Mouse (Mus musculus): ENCODE results near the gene Gmds. TPM values are rescaled to one million over a fixed set of nuclear protein-coding genes. Genes with fewer than 3 reads are reported as not detected.

The Gmds gene
- polyA plus RNA-seq, 1 experiment from 2014 or later: 14.6 TPM

DNA sequence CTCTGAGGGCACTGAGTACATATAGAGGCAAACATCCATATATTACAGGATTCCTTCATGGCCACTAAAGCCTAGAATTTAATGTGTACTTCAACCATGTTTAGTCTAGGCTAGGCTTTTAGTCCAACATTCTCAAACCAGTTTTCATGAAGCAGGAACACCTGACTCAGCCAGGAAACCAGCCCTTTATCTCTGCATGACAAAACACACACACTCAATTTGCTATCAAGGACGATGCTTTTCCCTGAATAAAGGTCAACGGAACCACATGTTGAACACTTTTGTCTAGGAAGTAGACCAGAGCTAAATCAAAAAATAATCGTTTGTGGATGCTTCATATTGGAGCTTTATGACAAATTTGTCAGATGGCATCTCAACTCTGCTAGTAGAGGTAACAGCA lies 429.5 kb downstream of the Gmds start:
- no peaks in the 10 kb centered on the region for H3K27me3 ChIP-seq (replicated peaks)
- H3K9ac ChIP-seq: no peak overlapping the region
- no peak overlapping the region for H3K4me3 ChIP-seq
- H3K9me3 ChIP-seq (replicated peaks): no peaks in the 10 kb centered on the region
- ATAC-seq: no peak
- H3K4me2 ChIP-seq: no peak overlapping the region
- no peak overlapping the region for H3K27ac ChIP-seq
- H3K36me3 ChIP-seq: no peaks in the 10 kb centered on the region
- 54% methylated on average over 3 of the region's 3 CpGs for WGBS (ENCODE audit: insufficient replicate concordance)
- H3K4me1 ChIP-seq: no peaks in the 10 kb centered on the region

- Histone ChIP-seq H3K27ac (no peak overlapping the region), H3K9ac (no peak overlapping the region), H3K9me3 (replicated peaks) (no peaks in the 10 kb centered on the region), H3K4me2 (no peak overlapping the region), H3K4me1 (no peaks in the 10 kb centered on the region), H3K36me3 (no peaks in the 10 kb centered on the region), H3K27me3 (replicated peaks) (no peaks in the 10 kb centered on the region), H3K4me3 (no peak overlapping the region)
- ATAC-seq: no peak
- 68% methylated on average over 1 of the region's 1 CpGs for WGBS (ENCODE audit: insufficient replicate concordance)
These were observed 432.0 kb downstream of the Gmds start for GRCm38 (mm10) chr13:31906514-31906913.

- no peaks in the 10 kb centered on the region for H3K9me3 ChIP-seq (replicated peaks)
- no peak for ATAC-seq
- 71% methylated on average over 3 of the region's 3 CpGs for WGBS (ENCODE audit: insufficient replicate concordance)
These were observed 438.3 kb downstream of the Gmds start for GRCm38 (mm10) chr13:31900191-31900590.

GRCm38 (mm10) chr13:31899392-31899791 lies 439.1 kb downstream of the Gmds start:
- Histone ChIP-seq H3K4me3 (no peak overlapping the region), H3K9ac (no peak overlapping the region), H3K27me3 (replicated peaks) (no peaks in the 10 kb centered on the region), H3K9me3 (replicated peaks) (no peaks in the 10 kb centered on the region), H3K4me2 (no peak overlapping the region), H3K4me1 (no peaks in the 10 kb centered on the region), H3K27ac (no peak overlapping the region), H3K36me3 (no peaks in the 10 kb centered on the region)
- no peak for ATAC-seq
- WGBS (ENCODE audit: insufficient replicate concordance): 67% methylated on average over 5 of the region's 5 CpGs

More at GRCm38 (mm10) chr13:31900191-31900590, 438.3 kb downstream of the Gmds start:
- Histone ChIP-seq H3K36me3 (no peaks in the 10 kb centered on the region), H3K4me1 (no peaks in the 10 kb centered on the region), H3K4me2 (no peak overlapping the region), H3K27me3 (replicated peaks) (no peaks in the 10 kb centered on the region), H3K27ac (no peak overlapping the region), H3K4me3 (no peak overlapping the region), H3K9ac (no peak overlapping the region)

GRCm38 (mm10) chr13:31897493-31897892 lies 441.0 kb downstream of the Gmds start:
- no peak for ATAC-seq
- Histone ChIP-seq H3K9me3 (replicated peaks) (no peaks in the 10 kb centered on the region), H3K27me3 (replicated peaks) (no peaks in the 10 kb centered on the region), H3K4me2 (no peak overlapping the region), H3K27ac (no peak overlapping the region), H3K36me3 (no peaks in the 10 kb centered on the region), H3K4me1 (no peaks in the 10 kb centered on the region), H3K9ac (no peak overlapping the region), H3K4me3 (no peak overlapping the region)
- WGBS (ENCODE audit: insufficient replicate concordance): 63% methylated on average over 4 of the region's 4 CpGs

- H3K9ac ChIP-seq: no peak overlapping the region
- no peak overlapping the region for H3K4me2 ChIP-seq
- no peaks in the 10 kb centered on the region for H3K27me3 ChIP-seq (replicated peaks)
- H3K27ac ChIP-seq: no peak overlapping the region
- no peak overlapping the region for H3K4me3 ChIP-seq
- no peaks in the 10 kb centered on the region for H3K9me3 ChIP-seq (replicated peaks)
- H3K36me3 ChIP-seq: no peaks in the 10 kb centered on the region
- WGBS (ENCODE audit: insufficient replicate concordance): 72% methylated on average over 3 of the region's 3 CpGs
- no peak for ATAC-seq
- no peaks in the 10 kb centered on the region for H3K4me1 ChIP-seq
These were observed 444.0 kb downstream of the Gmds start for GRCm38 (mm10) chr13:31894511-31894910.

DNA sequence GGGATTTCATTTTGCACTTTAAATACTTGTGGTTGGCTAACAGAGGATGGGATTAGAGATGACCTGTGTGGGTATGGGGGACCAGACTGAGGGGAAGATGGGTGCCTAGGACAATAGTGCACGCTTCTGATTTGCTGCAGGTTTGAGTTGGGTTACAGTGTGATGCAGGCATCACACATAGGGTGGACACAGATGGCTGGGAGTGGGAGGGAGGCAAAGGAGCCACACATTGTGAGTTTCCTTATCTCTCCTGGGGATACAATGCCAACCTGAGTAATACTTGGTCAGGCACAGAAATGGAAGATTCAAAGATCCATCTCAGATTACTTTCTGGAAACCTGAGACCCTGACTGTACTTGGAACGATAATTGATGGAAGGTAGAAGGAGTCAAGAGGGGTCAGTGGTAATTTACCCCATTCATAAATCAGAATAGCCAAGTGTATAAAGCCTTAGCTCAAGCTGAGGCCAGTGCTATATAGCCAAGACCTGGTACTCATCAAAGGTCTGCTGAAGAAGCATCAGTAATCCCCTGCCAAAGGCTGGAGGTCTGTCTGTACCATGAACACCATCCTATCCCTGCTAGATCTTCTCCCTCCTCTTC lies 445.5 kb downstream of the Gmds start:
- H3K9ac ChIP-seq: no peak overlapping the region
- 65% methylated on average over 2 of the region's 2 CpGs for WGBS (ENCODE audit: insufficient replicate concordance)
- no peaks in the 10 kb centered on the region for H3K4me1 ChIP-seq

GRCm38 (mm10) chr13:31888500-31888899 lies 450.0 kb downstream of the Gmds start:
- Histone ChIP-seq H3K36me3 (no peaks in the 10 kb centered on the region), H3K27ac (no peak overlapping the region), H3K9ac (no peak overlapping the region), H3K4me1 (no peaks in the 10 kb centered on the region), H3K4me2 (no peak overlapping the region), H3K27me3 (replicated peaks) (no peaks in the 10 kb centered on the region), H3K9me3 (replicated peaks) (no peaks in the 10 kb centered on the region), H3K4me3 (no peak overlapping the region)
- ATAC-seq: no peak
- 71% methylated on average over 3 of the region's 3 CpGs for WGBS (ENCODE audit: insufficient replicate concordance)

More for the DNA sequence above, 445.5 kb downstream of the Gmds start:
- Histone ChIP-seq H3K4me3 (no peak overlapping the region), H3K27ac (no peak overlapping the region), H3K36me3 (no peaks in the 10 kb centered on the region), H3K4me2 (no peak overlapping the region), H3K9me3 (replicated peaks) (no peaks in the 10 kb centered on the region), H3K27me3 (replicated peaks) (no peaks in the 10 kb centered on the region)
- ATAC-seq: no peak

DNA sequence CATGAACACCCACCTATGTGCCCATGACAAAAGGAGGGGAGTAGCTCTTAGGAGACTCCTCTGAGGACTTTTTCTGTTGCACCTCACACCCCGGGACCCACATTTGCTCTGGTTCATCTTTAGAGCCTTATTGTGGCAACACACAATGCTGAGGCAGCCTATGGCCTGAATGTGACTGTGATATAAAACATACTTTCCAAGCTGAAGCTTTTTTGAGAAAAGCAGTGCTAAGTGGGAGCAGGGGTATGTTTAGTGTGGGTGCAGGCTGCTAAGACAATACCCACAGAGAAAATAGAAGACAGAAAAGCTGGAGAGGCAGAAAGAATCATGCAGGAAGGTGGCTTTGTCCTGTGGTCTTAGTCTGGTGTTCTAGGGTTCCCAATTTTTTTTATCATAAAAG lies 452.8 kb downstream of the Gmds start:
- ATAC-seq: no peak
- H3K9me3 ChIP-seq (replicated peaks): no peaks in the 10 kb centered on the region

GRCm38 (mm10) chr13:31878805-31879477 lies 459.6 kb downstream of the Gmds start:
- H3K9ac ChIP-seq: no peak overlapping the region
- H3K4me2 ChIP-seq: no peak overlapping the region
- no peak overlapping the region for H3K4me3 ChIP-seq
- no peak overlapping the region for H3K27ac ChIP-seq
- WGBS (ENCODE audit: insufficient replicate concordance): 64% methylated on average over 8 of the region's 8 CpGs
- H3K4me1 ChIP-seq: no peaks in the 10 kb centered on the region
- H3K36me3 ChIP-seq: no peaks in the 10 kb centered on the region
- no peaks in the 10 kb centered on the region for H3K9me3 ChIP-seq (replicated peaks)
- H3K27me3 ChIP-seq (replicated peaks): no peaks in the 10 kb centered on the region
- no peak for ATAC-seq

More for the DNA sequence above, 452.8 kb downstream of the Gmds start:
- Histone ChIP-seq H3K4me3 (no peak overlapping the region), H3K27ac (no peak overlapping the region), H3K4me2 (no peak overlapping the region), H3K36me3 (no peaks in the 10 kb centered on the region), H3K9ac (no peak overlapping the region), H3K27me3 (replicated peaks) (no peaks in the 10 kb centered on the region), H3K4me1 (no peaks in the 10 kb centered on the region)
- WGBS (ENCODE audit: insufficient replicate concordance): 62% methylated on average over 1 of the region's 1 CpGs

DNA sequence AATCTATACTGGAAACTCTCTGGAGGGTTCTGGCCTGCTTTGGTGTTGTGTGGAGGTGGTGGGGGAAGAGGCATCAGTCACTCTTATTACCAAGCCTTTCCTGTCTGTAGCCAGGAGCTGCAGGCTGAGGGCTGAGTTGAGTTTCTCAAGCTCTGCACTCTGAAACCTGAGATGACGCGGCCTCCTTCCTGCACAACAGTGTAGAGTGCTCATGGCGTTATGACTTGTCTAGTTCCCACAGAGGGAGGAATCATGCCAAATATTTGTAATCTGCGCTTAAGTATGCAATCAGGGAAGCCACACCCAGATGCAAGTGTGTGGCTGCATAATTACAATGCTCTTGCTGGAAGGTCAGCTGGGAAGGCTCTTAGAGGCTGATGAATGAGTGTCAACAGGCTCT lies 461.5 kb downstream of the Gmds start:
- Histone ChIP-seq H3K4me2 (no peak overlapping the region), H3K4me3 (no peak overlapping the region), H3K36me3 (no peaks in the 10 kb centered on the region), H3K27me3 (replicated peaks) (no peaks in the 10 kb centered on the region), H3K27ac (no peak overlapping the region), H3K9ac (no peak overlapping the region), H3K4me1 (no peaks in the 10 kb centered on the region), H3K9me3 (replicated peaks) (no peaks in the 10 kb centered on the region)
- 62% methylated on average over 4 of the region's 4 CpGs for WGBS (ENCODE audit: insufficient replicate concordance)
- no peak for ATAC-seq

DNA sequence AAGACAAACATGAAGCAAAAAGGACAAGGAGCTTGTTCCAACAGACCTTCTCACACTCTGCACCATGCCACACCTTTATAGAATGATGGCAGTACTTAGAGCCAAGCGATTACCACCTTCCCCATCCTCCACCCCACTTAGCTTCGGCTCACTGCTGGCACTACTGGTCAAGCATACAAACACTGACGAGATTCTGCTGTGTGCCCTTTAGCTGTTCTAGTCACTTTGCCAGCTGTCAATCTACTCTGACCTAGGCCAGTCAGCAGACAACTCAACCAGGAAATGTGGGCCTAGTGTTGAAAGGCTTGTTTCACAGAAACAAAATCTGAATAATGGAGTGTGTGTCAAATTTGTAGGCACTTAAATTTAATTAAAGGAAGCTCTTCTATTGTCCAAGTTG lies 464.1 kb downstream of the Gmds start:
- no peaks in the 10 kb centered on the region for H3K9me3 ChIP-seq (replicated peaks)
- no peak for ATAC-seq
- H3K4me1 ChIP-seq: no peaks in the 10 kb centered on the region
- no peak overlapping the region for H3K9ac ChIP-seq
- 74% methylated on average over 3 of the region's 3 CpGs for WGBS (ENCODE audit: insufficient replicate concordance)
- H3K36me3 ChIP-seq: no peaks in the 10 kb centered on the region
- no peaks in the 10 kb centered on the region for H3K27me3 ChIP-seq (replicated peaks)
- no peak overlapping the region for H3K27ac ChIP-seq
- H3K4me3 ChIP-seq: no peak overlapping the region
- no peak overlapping the region for H3K4me2 ChIP-seq

DNA sequence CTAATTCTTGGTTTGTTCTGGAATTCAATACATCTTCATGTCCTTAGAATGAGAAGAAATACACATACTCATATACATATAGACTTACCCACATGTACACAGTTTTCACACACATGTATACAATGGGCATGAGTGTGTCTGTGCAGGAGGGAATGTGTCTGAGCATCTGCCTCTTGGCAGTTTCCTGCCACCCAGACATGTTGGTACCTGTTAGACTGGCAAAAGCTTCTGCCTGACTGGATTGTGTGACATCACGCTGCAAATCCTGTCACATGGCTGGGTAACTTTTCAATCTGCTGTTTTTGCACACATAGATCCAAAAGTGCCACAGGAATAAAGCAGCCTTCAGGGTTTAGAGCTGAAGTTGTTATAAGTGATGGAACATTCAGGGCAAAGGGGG lies 465.3 kb downstream of the Gmds start:
- no peak overlapping the region for H3K9ac ChIP-seq
- 81% methylated on average over 1 of the region's 1 CpGs for WGBS (ENCODE audit: insufficient replicate concordance)
- H3K9me3 ChIP-seq (replicated peaks): no peaks in the 10 kb centered on the region
- no peak for ATAC-seq
- H3K4me1 ChIP-seq: no peaks in the 10 kb centered on the region
- no peak overlapping the region for H3K4me3 ChIP-seq
- H3K4me2 ChIP-seq: no peak overlapping the region
- H3K27me3 ChIP-seq (replicated peaks): no peaks in the 10 kb centered on the region
- no peaks in the 10 kb centered on the region for H3K36me3 ChIP-seq
- no peak overlapping the region for H3K27ac ChIP-seq

All from liver, embryonic 12.5 days (tissue).